ENCODE assay signal across 8 mouse cellular contexts in genomic region chr4:118291231-118291630, GRCm38 (mm10). TPM values are rescaled to one million over a fixed set of nuclear protein-coding genes. Genes with fewer than 3 reads are reported as not detected.
A peak's percentile ranks its signal among the peaks of the same experiment; 100 is the strongest.
DNase-seq lines count a peak whose midpoint lies in the region; ATAC-seq and TF ChIP-seq lines count a peak whose summit lies in the region.

Gene Ptprf, minus strand, starts transcription at chr4:118291405.

- 3% methylated on average over 45 of the region's 50 CpGs for WGBS in heart, embryonic 10.5 days
- 7% methylated on average over 5 of the region's 50 CpGs for WGBS in limb, embryonic 14.5 days
- WGBS in midbrain, postnatal 0 days: 3% methylated on average over 17 of the region's 50 CpGs
- WGBS in thymus, adult 2 months: 13% methylated on average over 48 of the region's 50 CpGs

- H3K27ac ChIP-seq in heart, embryonic 10.5 days: peak within 1 kb of the TSS; percentile 96
- peak within 1 kb of the TSS; percentile 88 for H3K27ac ChIP-seq in limb, embryonic 14.5 days (replicated peaks; ENCODE audit: low read depth, low read length)
- H3K27ac ChIP-seq in midbrain, postnatal 0 days (ENCODE audit: low read depth, low read length): peak within 1 kb of the TSS; percentile 77
- H3K27ac ChIP-seq in thymus, adult 2 months (ENCODE audit: control insufficient read depth, insufficient read depth, low read length): peak within 1 kb of the TSS; percentile 81

- peak; percentile 53 for DNase-seq in cerebellum, adult 11 months
- peak; percentile 86 for DNase-seq in embryo, embryonic 9.5 days (ENCODE audit: extremely low spot score)
- no peak for DNase-seq in heart, embryonic 10.5 days (ENCODE audit: low spot score)
- peak; percentile 77 for DNase-seq in kidney, adult 9 months
- DNase-seq in limb, embryonic 14.5 days (ENCODE audit: low spot score): peak; percentile 71
- peak; percentile 82 for DNase-seq in midbrain, postnatal 0 days (ENCODE audit: low spot score)
- peak; percentile 82 for DNase-seq in thymus, adult 2 months

- peaks cover 54% of the 10 kb centered on the region for H3K4me1 ChIP-seq in heart, embryonic 10.5 days
- peaks cover 20% of the 10 kb centered on the region for H3K4me1 ChIP-seq in limb, embryonic 14.5 days (ENCODE audit: control insufficient read depth, insufficient read depth, low read length)
- peaks cover 6% of the 10 kb centered on the region; the same call in 1 of the 2 replicates for H3K4me1 ChIP-seq in midbrain, postnatal 0 days (ENCODE audit: insufficient read depth, low read length)
- H3K4me1 ChIP-seq in thymus, adult 2 months (replicated peaks; ENCODE audit: control insufficient read depth, insufficient read depth, low read length): peaks cover 45% of the 10 kb centered on the region

- no peaks in the 10 kb centered on the region for H3K9me3 ChIP-seq in heart, embryonic 10.5 days
- no peaks in the 10 kb centered on the region for H3K9me3 ChIP-seq in limb, embryonic 14.5 days (ENCODE audit: control insufficient read depth, low read length)
- no peaks in the 10 kb centered on the region for H3K9me3 ChIP-seq in midbrain, postnatal 0 days (ENCODE audit: low read length)

- TF ChIP-seq POLR2A in limb, embryonic 14.5 days (IDR thresholded peaks at IDR 0.05; ENCODE audit: borderline replicate concordance, extremely low read depth, insufficient read depth, insufficient read length): no peak
- 0 out of 2 replicates have a peak, but pooled peaks have one; percentile 19 for TF ChIP-seq POLR2A in thymus, adult 2 months (IDR thresholded peaks at IDR 0.05; ENCODE audit: control insufficient read depth, extremely low read depth, insufficient read depth, low read length, poor library complexity)

- H3K27me3 ChIP-seq in heart, embryonic 10.5 days (ENCODE audit: insufficient read depth, poor library complexity, severe bottlenecking): peaks cover 10% of the 10 kb centered on the region
- no peaks in the 10 kb centered on the region for H3K27me3 ChIP-seq in limb, embryonic 14.5 days (ENCODE audit: control insufficient read depth, insufficient read depth, low read length)
- no peaks in the 10 kb centered on the region for H3K27me3 ChIP-seq in midbrain, postnatal 0 days (ENCODE audit: insufficient read depth, low read length)
- H3K27me3 ChIP-seq in thymus, adult 2 months (ENCODE audit: control insufficient read depth, insufficient read depth, low read length): no peaks in the 10 kb centered on the region

- peak within 1 kb of the TSS; percentile 93 for H3K9ac ChIP-seq in limb, embryonic 14.5 days (ENCODE audit: low read depth, low read length, severe bottlenecking)
- peak within 1 kb of the TSS; percentile 92 for H3K9ac ChIP-seq in midbrain, postnatal 0 days (replicated peaks; ENCODE audit: low read length, poor library complexity, severe bottlenecking)

- peaks cover 12% of the 10 kb centered on the region for H3K36me3 ChIP-seq in heart, embryonic 10.5 days
- peaks cover 10% of the 10 kb centered on the region for H3K36me3 ChIP-seq in limb, embryonic 14.5 days (ENCODE audit: control insufficient read depth, insufficient read depth, low read length)
- no peaks in the 10 kb centered on the region for H3K36me3 ChIP-seq in midbrain, postnatal 0 days (ENCODE audit: insufficient read depth, low read length)
- H3K36me3 ChIP-seq in thymus, adult 2 months (ENCODE audit: control insufficient read depth, insufficient read depth, low read length): no peaks in the 10 kb centered on the region

- peak within 1 kb of the TSS; percentile 94 for H3K4me3 ChIP-seq in heart, embryonic 10.5 days
- H3K4me3 ChIP-seq in limb, embryonic 14.5 days (replicated peaks; ENCODE audit: low read length): peak within 1 kb of the TSS; percentile 86
- peak within 1 kb of the TSS; percentile 80 for H3K4me3 ChIP-seq in midbrain, postnatal 0 days (ENCODE audit: low read depth, low read length)
- peak within 1 kb of the TSS; percentile 70 for H3K4me3 ChIP-seq in thymus, adult 2 months (ENCODE audit: control insufficient read depth, insufficient read depth, low read length)

- no peak for ATAC-seq in cerebellum, adult (ENCODE audit: insufficient number of reproducible peaks, low FRiP score, low TSS enrichment)
- peak; percentile 71 for ATAC-seq in limb, embryonic 14.5 days (ENCODE audit: low FRiP score, low read depth)
- peak; percentile 57 for ATAC-seq in midbrain, postnatal 0 days (ENCODE audit: low FRiP score)

- peak within 1 kb of the TSS; percentile 73 for H3K4me2 ChIP-seq in limb, embryonic 14.5 days (replicated peaks; ENCODE audit: low read depth, low read length, severe bottlenecking)
- peak within 1 kb of the TSS; percentile 96 for H3K4me2 ChIP-seq in midbrain, postnatal 0 days (ENCODE audit: low read depth, low read length, poor library complexity, severe bottlenecking)

- TF ChIP-seq CTCF in midbrain, postnatal 0 days (IDR thresholded peaks at IDR 0.05): no peak
- TF ChIP-seq CTCF in thymus, adult 2 months (IDR thresholded peaks at IDR 0.05; ENCODE audit: borderline replicate concordance, control insufficient read depth, extremely low read depth, insufficient read depth, low read length, poor library complexity): no peak

RNA-seq across cellular contexts. Expression of gene Ptprf, which starts in this region (rescaled TPM):
- 43.8 and 59.3 TPM in 2 replicates for polyA plus RNA-seq in heart, embryonic 10.5 days (2016; fragmentation: Nextera tagmentation; extraction: Ambion mirVana)
- 85.0 and 108 TPM in 2 replicates for polyA plus RNA-seq in limb, embryonic 14.5 days (2012; rRNA removed)
- polyA plus RNA-seq in limb, embryonic 14.5 days (2014; fragmentation: Nextera tagmentation; extraction: Ambion mirVana): 71.9 and 78.1 TPM in 2 replicates
- total RNA-seq in midbrain, postnatal 0 days (2014; rRNA removed): 160 and 186 TPM in 2 replicates
- polyA plus RNA-seq in midbrain, postnatal 0 days (2015; fragmentation: Nextera tagmentation; extraction: Ambion mirVana): 46.4 and 48.1 TPM in 2 replicates
- polyA plus RNA-seq in thymus, adult 2 months (2012; rRNA removed): 165 and 202 TPM in 2 replicates
